Mouse (Mus musculus) C2C12 (cell line): ENCODE data around the gene Pramef12.

Experiments used
- CEBPB ChIP-seq: IDR thresholded peaks from one replicate; pipeline ENCODE4 v1.6.1; 2011; ENCODE audit warnings: low read depth, mild to moderate bottlenecking, control low read depth, moderate library complexity
- CTCF ChIP-seq: IDR thresholded peaks from one replicate; pipeline ENCODE4 v1.5.1; 2011; ENCODE audit not compliant: control insufficient read depth, insufficient read depth, insufficient read length
- FOSL1 ChIP-seq: IDR thresholded peaks from one replicate; pipeline ENCODE4 v1.8.0; 2011; ENCODE audit warnings: mild to moderate bottlenecking, low read length; ENCODE audit not compliant: poor library complexity, insufficient read depth, severe bottlenecking
- MAX ChIP-seq: IDR thresholded peaks from one replicate; pipeline ENCODE4 v1.6.1; 2011; ENCODE audit warnings: mild to moderate bottlenecking, control low read depth
- MYOD1 ChIP-seq: IDR thresholded peaks from one replicate; pipeline ENCODE4 v1.6.1; 2011; ENCODE audit warnings: low read depth; ENCODE audit not compliant: control insufficient read depth, insufficient read length
- MYOG ChIP-seq: IDR thresholded peaks from one replicate; pipeline ENCODE4 v1.6.1; 2011; ENCODE audit not compliant: control insufficient read depth, insufficient read length; ENCODE audit errors: extremely low read depth
- USF1 ChIP-seq: IDR thresholded peaks from one replicate; pipeline ENCODE4 v1.6.1; 2011; ENCODE audit warnings: low read depth, mild to moderate bottlenecking, control low read depth, moderate library complexity

- TF ChIP-seq CTCF (no peak), CEBPB (no peak), MYOD1 (no peak), USF1 (no peak), FOSL1 (no peak), MAX (no peak), MYOG (no peak)
Observed at GRCm38 (mm10) chr4:144438672-144439071, 30.4 kb upstream of the Pramef12 start, which contains the start of gene 1700012P22Rik.
